In genomic region chr15:51103948-51104347, GRCm38 (mm10) we compare ENCODE assay signal across 12 mouse cellular contexts.
DNase-seq lines count a peak whose midpoint lies in the region; ATAC-seq and TF ChIP-seq lines count a peak whose summit lies in the region.
"Had no signal": no experiment of that assay in that cellular context is flagged by ENCODE, and none has a peak within 500 bp of the region (broad histone marks: within the 10 kb centered on the region; RNA-seq: fewer than 3 reads in every experiment).

No protein-coding gene starts in this region.

- DNase-seq in gastrocnemius, adult 2 months = no peak
- no peak for DNase-seq in gastrocnemius, adult 8-10 months (ENCODE audit: low spot score in 2 of 2)
- no peak for DNase-seq in neural tube, embryonic 11.5 days (ENCODE audit: low spot score)
- DNase-seq in neural tube, embryonic 10.5 days (ENCODE audit: extremely low spot score, low spot score) = no peak
- DNase-seq in layer of hippocampus, adult 11-12 months (ENCODE audit: low spot score) = no peak
- no peak for DNase-seq in adrenal gland, postnatal 36 days
- DNase-seq: cerebellum, adult 8-10 months; heart, postnatal 4 days; lung, adult 18-20 months had no signal

- no peaks in the 10 kb centered on the region for H3K9me3 ChIP-seq in neural tube, embryonic 11.5 days (ENCODE audit: control insufficient read depth, low read length)
- H3K9me3 ChIP-seq in limb, embryonic 12.5 days = no peaks in the 10 kb centered on the region
- no peaks in the 10 kb centered on the region for H3K9me3 ChIP-seq in stomach, embryonic 16.5 days (replicated peaks; ENCODE audit: control insufficient read depth, low read length)
- H3K9me3 ChIP-seq: G1E had no signal

- no peak for ATAC-seq in neural tube, embryonic 11.5 days (ENCODE audit: insufficient read depth, low FRiP score, low TSS enrichment)
- ATAC-seq in limb, embryonic 12.5 days (ENCODE audit: insufficient number of reproducible peaks, insufficient read depth, low FRiP score, low TSS enrichment, low read depth) = no peak
- ATAC-seq in stomach, embryonic 16.5 days (ENCODE audit: insufficient read depth, low FRiP score) = no peak

- no peak overlapping the region; the same call in 1 of the 2 replicates for H3K9ac ChIP-seq in neural tube, embryonic 11.5 days (ENCODE audit: low read length)
- no peak overlapping the region for H3K9ac ChIP-seq in limb, embryonic 12.5 days (replicated peaks)
- no peak overlapping the region for H3K9ac ChIP-seq in stomach, embryonic 16.5 days (ENCODE audit: low read length)

- peak overlapping the region; percentile 41 for H3K4me2 ChIP-seq in neural tube, embryonic 11.5 days (ENCODE audit: low read depth)
- H3K4me2 ChIP-seq in limb, embryonic 12.5 days = peak overlapping the region; percentile 49
- peak overlapping the region; percentile 41 for H3K4me2 ChIP-seq in stomach, embryonic 16.5 days (ENCODE audit: low read depth, low read length)

- no peaks in the 10 kb centered on the region for H3K4me1 ChIP-seq in neural tube, embryonic 11.5 days (ENCODE audit: control insufficient read depth, insufficient read depth, low read length)
- H3K4me1 ChIP-seq in limb, embryonic 12.5 days (replicated peaks) = peaks cover 7% of the 10 kb centered on the region
- peaks cover 3% of the 10 kb centered on the region; the same call in 1 of the 2 replicates for H3K4me1 ChIP-seq in stomach, embryonic 16.5 days (ENCODE audit: control insufficient read depth, insufficient read depth, low read length)

- H3K36me3 ChIP-seq in neural tube, embryonic 11.5 days (ENCODE audit: control insufficient read depth, insufficient read depth, low read length) = no peaks in the 10 kb centered on the region
- no peaks in the 10 kb centered on the region for H3K36me3 ChIP-seq in limb, embryonic 12.5 days
- H3K36me3 ChIP-seq in stomach, embryonic 16.5 days (ENCODE audit: control insufficient read depth, insufficient read depth, low read length) = no peaks in the 10 kb centered on the region
- H3K36me3 ChIP-seq: G1E had no signal

- WGBS in neural tube, embryonic 11.5 days = 59% methylated on average over 7 of the region's 7 CpGs
- 66% methylated on average over 7 of the region's 7 CpGs for WGBS in limb, embryonic 12.5 days
- WGBS in stomach, embryonic 16.5 days = 77% methylated on average over 7 of the region's 7 CpGs

- no peak for TF ChIP-seq CTCF in gastrocnemius, adult 2 months (IDR thresholded peaks at IDR 0.05)

- peak overlapping the region; percentile 25 for H3K4me3 ChIP-seq in gastrocnemius, adult 2 months
- 0 out of 2 replicates have a peak overlapping the region, but pooled peaks have one; percentile 21 for H3K4me3 ChIP-seq in neural tube, embryonic 11.5 days (ENCODE audit: low read depth, low read length)
- no peak overlapping the region for H3K4me3 ChIP-seq in limb, embryonic 12.5 days (replicated peaks)
- H3K4me3 ChIP-seq in stomach, embryonic 16.5 days (replicated peaks; ENCODE audit: low read length) = peak overlapping the region; percentile 25

- no peak overlapping the region for H3K27ac ChIP-seq in gastrocnemius, adult 2 months
- no peak overlapping the region for H3K27ac ChIP-seq in neural tube, embryonic 11.5 days (ENCODE audit: low read depth, low read length)
- no peak overlapping the region for H3K27ac ChIP-seq in limb, embryonic 12.5 days
- no peak overlapping the region for H3K27ac ChIP-seq in stomach, embryonic 16.5 days (ENCODE audit: low read length)

- intact Hi-C loops in gastrocnemius, adult 2 months (cut with DNase I) = no loop called here

- H3K27me3 ChIP-seq in neural tube, embryonic 11.5 days (ENCODE audit: control insufficient read depth, insufficient read depth, low read length) = no peaks in the 10 kb centered on the region
- H3K27me3 ChIP-seq in limb, embryonic 12.5 days = no peaks in the 10 kb centered on the region
- no peaks in the 10 kb centered on the region for H3K27me3 ChIP-seq in stomach, embryonic 16.5 days (ENCODE audit: control insufficient read depth, insufficient read depth, low read length)
